Mouse (Mus musculus) E14TG2a.4 (cell line): Measurements from ENCODE around the gene Ephb4.

Experiments
- H3K27me3 ChIP-seq: 2 replicates; pipeline ENCODE4 v1.6.1; 2014; ENCODE audit warnings: low read length, control low read depth; ENCODE audit not compliant: insufficient read depth
- H3K36me3 ChIP-seq: 2 replicates; pipeline ENCODE4 v1.6.1; 2014; ENCODE audit warnings: low read length, control low read depth; ENCODE audit not compliant: insufficient read depth
- H3K4me1 ChIP-seq: replicated peaks from 2 replicates; pipeline ENCODE4 v1.6.1; 2014; ENCODE audit warnings: low read depth, low read length, control low read depth
- H3K4me3 ChIP-seq: replicated peaks from 2 replicates; pipeline ENCODE4 v1.5.1; 2014; ENCODE audit warnings: mild to moderate bottlenecking, low read length
- H3K9me3 ChIP-seq: 2 replicates; pipeline ENCODE4 v1.6.1; 2014; ENCODE audit warnings: low read length, control low read depth
- CTCF ChIP-seq: conservative IDR thresholded peaks from 2 replicates; pipeline ENCODE4 v1.5.1; 2014; ENCODE audit warnings: low read length
- NANOG ChIP-seq: IDR thresholded peaks from 2 replicates; pipeline ENCODE4 v1.6.1; 2014; ENCODE audit warnings: borderline replicate concordance, low read length, mixed read lengths
- POU5F1 ChIP-seq: IDR thresholded peaks from 2 replicates; pipeline ENCODE4 v1.6.1; 2014; ENCODE audit warnings: low read length, borderline replicate concordance

The Ephb4 gene

DNA sequence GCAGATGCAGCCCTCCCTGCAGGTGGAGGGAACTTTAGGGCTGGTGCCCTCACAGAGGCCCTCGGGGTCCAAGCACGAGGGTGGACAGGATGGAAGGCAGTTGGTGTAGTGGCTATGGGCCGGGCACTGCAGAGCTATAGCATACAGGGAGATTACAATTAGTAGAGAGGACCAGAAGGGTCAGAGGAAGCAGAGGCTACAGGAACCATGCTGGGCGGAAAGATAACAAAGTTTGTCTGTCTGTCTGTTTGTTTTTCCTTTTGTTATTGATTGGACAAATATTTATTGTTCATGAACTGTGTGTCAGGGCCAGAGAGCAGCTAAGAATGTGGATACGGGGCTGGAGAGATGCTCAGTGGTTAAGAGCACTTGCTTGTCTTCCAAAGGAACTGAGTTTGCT lies 64.3 kb downstream of the Ephb4 start:
- Histone ChIP-seq H3K4me3 (no peak overlapping the region), H3K27me3 (0 out of 2 replicates have a peak, but pooled peaks cover 3% of the 10 kb centered on the region), H3K4me1 (peaks cover 18% of the 10 kb centered on the region), H3K36me3 (no peaks in the 10 kb centered on the region), H3K9me3 (no peaks in the 10 kb centered on the region)
- TF ChIP-seq CTCF = no peak
- no peak for TF ChIP-seq POU5F1
- no peak for TF ChIP-seq NANOG

DNA sequence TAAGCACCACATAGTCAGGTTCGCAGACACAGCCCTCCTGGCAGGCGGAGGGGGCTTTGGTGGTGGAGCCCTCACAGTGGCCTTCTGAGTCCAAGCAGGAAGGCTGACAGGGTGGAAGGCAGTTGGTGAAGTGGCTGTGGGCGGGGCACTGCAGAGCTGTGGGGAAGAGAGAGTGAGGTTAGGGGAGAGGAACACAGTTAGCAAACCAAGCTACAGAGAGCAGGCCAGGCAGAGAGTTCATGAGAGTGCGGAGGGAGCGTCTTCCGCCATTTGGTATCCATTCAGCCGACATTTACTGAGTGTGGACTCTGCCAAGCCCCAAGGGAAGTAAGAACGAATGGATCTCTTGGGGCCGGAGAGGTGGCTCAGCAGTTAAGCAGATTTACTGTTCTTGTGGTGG lies 69.2 kb downstream of the Ephb4 start:
- Histone ChIP-seq H3K4me3 (no peak overlapping the region), H3K4me1 (peaks cover 10% of the 10 kb centered on the region), H3K36me3 (no peaks in the 10 kb centered on the region), H3K27me3 (peaks cover 10% of the 10 kb centered on the region; the same call in 1 of the 2 replicates), H3K9me3 (no peaks in the 10 kb centered on the region)
- TF ChIP-seq POU5F1 (no peak), CTCF (no peak), NANOG (no peak)

DNA sequence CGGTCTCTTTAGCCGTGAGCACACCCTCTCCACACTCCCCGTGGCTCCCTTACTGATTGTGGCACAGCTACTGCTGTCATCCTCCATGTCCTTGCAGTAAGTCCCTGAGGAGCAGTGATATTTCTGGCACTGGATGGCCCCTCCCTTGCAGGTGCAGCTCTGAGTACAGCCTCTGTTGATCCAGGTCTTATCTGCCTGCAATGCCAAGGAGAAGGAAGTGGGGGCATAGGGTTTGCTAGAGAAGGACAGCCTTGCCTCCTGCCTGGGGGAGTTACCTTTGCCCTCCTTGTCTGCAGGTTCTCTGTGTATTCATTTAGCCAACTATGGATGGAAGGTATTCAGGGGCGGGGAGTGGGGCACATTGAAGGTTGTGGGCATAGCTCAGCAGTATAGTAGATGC lies 69.9 kb downstream of the Ephb4 start:
- no peaks in the 10 kb centered on the region for H3K9me3 ChIP-seq
- no peak for TF ChIP-seq POU5F1
- no peak for TF ChIP-seq NANOG
- no peak for TF ChIP-seq CTCF
- no peak overlapping the region for H3K4me3 ChIP-seq
- no peaks in the 10 kb centered on the region for H3K36me3 ChIP-seq
- H3K27me3 ChIP-seq = peaks cover 10% of the 10 kb centered on the region; the same call in 1 of the 2 replicates
- H3K4me1 ChIP-seq = peaks cover 10% of the 10 kb centered on the region

DNA sequence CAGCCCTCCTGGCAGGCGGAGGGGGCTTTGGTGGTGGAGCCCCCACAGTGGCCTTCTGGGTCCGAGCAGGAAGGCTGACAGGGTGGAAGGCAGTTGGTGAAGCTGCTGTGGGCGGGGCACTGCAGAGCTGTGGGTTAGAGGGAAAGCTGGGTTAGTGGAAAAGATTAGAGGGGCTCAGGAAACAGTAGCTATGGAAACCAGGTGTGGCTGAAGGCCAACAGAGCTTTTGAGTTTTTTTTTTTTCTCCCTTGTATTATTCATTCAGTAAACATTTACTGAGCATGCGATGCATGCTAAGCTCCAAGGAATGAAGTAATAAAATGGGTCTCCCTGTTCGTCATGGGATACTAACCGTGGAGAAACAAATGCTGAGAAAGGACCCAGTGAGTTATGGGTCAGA lies 75.7 kb downstream of the Ephb4 start:
- no peaks in the 10 kb centered on the region for H3K36me3 ChIP-seq
- 0 out of 2 replicates have a peak, but pooled peaks cover 3% of the 10 kb centered on the region for H3K4me1 ChIP-seq
- no peaks in the 10 kb centered on the region for H3K9me3 ChIP-seq
- peaks cover 5% of the 10 kb centered on the region; the same call in 1 of the 2 replicates for H3K27me3 ChIP-seq
- H3K4me3 ChIP-seq = no peak overlapping the region
- no peak for TF ChIP-seq CTCF
- TF ChIP-seq NANOG = no peak
- TF ChIP-seq POU5F1 = no peak
